Mouse (Mus musculus) erythroid progenitor cell, adult 5-6 weeks (primary cell): ENCODE data around the gene Prmt3. TPM values are rescaled to one million over a fixed set of nuclear protein-coding genes. Genes with fewer than 3 reads are reported as not detected.

Source experiments
- ATAC-seq: replicated peaks from 2 replicates; pipeline ENCODE4 v1.8.0; 2016; ENCODE audit warnings: moderate number of reproducible peaks, mild to moderate bottlenecking, moderate TSS enrichment, inconsistent platforms; ENCODE audit not compliant: poor library complexity, low FRiP score, severe bottlenecking
- total RNA-seq, 2 experiments: library from RNA; stranded (forward) in 1 of 2; stranded (reverse) in 1 of 2; fragments of 150-400 nt in 1 of 2; fragments of 186-747, 209-891 nt in 1 of 2; gene quantifications; 2 replicates each; pipeline versions ENCODE4 v1.2.3 to v1.2.4; 2015 to 2017; ENCODE audit warnings: low replicate concordance in 2 of 2

Gene Prmt3
- total RNA-seq, 2 experiments from 2014 or later, result 5.6 to 26.4 TPM

GRCm38 (mm10) chr7:49842366-49843282, 64.5 kb downstream of the Prmt3 start:
- ATAC-seq, result no peak

- no peak for ATAC-seq
Measured at GRCm38 (mm10) chr7:49843304-49843933, 65.3 kb downstream of the Prmt3 start.

GRCm38 (mm10) chr7:49847939-49848338, 69.8 kb downstream of the Prmt3 start:
- no peak for ATAC-seq

GRCm38 (mm10) chr7:49853342-49854181, 75.4 kb downstream of the Prmt3 start:
- peak; percentile 67; the same call in 1 of the 2 replicates for ATAC-seq

GRCm38 (mm10) chr7:49857347-49857746, 79.2 kb downstream of the Prmt3 start:
- no peak for ATAC-seq

GRCm38 (mm10) chr7:49858257-49858656, 80.1 kb downstream of the Prmt3 start:
- no peak for ATAC-seq

GRCm38 (mm10) chr7:49859820-49860219, 81.7 kb downstream of the Prmt3 start:
- no peak for ATAC-seq

- no peak for ATAC-seq
Measured at GRCm38 (mm10) chr7:49861196-49861595, 83.0 kb downstream of the Prmt3 start.

- no peak for ATAC-seq
Measured at GRCm38 (mm10) chr7:49863753-49864152, 85.6 kb downstream of the Prmt3 start.

GRCm38 (mm10) chr7:49869656-49870055, 91.5 kb downstream of the Prmt3 start:
- no peak for ATAC-seq

- no peak for ATAC-seq
Measured at GRCm38 (mm10) chr7:49870276-49870675, 92.1 kb downstream of the Prmt3 start.

GRCm38 (mm10) chr7:49877307-49877706, 99.2 kb downstream of the Prmt3 start:
- ATAC-seq, result no peak

- no peak for ATAC-seq
Measured at GRCm38 (mm10) chr7:49879051-49879450, 100.9 kb downstream of the Prmt3 start.

- no peak for ATAC-seq
Measured at GRCm38 (mm10) chr7:49879998-49880707, 102.0 kb downstream of the Prmt3 start.

GRCm38 (mm10) chr7:49882288-49882687, 104.1 kb downstream of the Prmt3 start:
- no peak for ATAC-seq

GRCm38 (mm10) chr7:49882694-49883389, 104.7 kb downstream of the Prmt3 start:
- ATAC-seq, result no peak

- no peak for ATAC-seq
Measured at GRCm38 (mm10) chr7:49887776-49888390, 109.7 kb downstream of the Prmt3 start.

- no peak for ATAC-seq
Measured at GRCm38 (mm10) chr7:49894786-49895185, 116.6 kb downstream of the Prmt3 start.

- ATAC-seq, result no peak
Measured at GRCm38 (mm10) chr7:49895296-49895695, 117.2 kb downstream of the Prmt3 start.
